Mouse (Mus musculus): ENCODE results near the gene Olfr52. TPM values are rescaled to one million over a fixed set of nuclear protein-coding genes. Genes with fewer than 3 reads are reported as not detected.

The Olfr52 gene
- polyA plus RNA-seq, 1 experiment from 2014 or later = not detected

GRCm38 (mm10) chr2:86146632-86147031, 38.9 kb downstream of the Olfr52 start, which contains the start of gene Olfr1040:
Gene Olfr1040, minus strand, starts transcription at chr2:86146732.
- Histone ChIP-seq H3K4me1 (ENCODE audit: control insufficient read depth, insufficient read depth, low read length) (no peaks in the 10 kb centered on the region), H3K4me2 (ENCODE audit: low read depth, low read length) (no peak within 1 kb of the TSS), H3K9me3 (ENCODE audit: control insufficient read depth, low read length) (no peaks in the 10 kb centered on the region), H3K27me3 (replicated peaks; ENCODE audit: control insufficient read depth, insufficient read depth, low read length) (no peaks in the 10 kb centered on the region), H3K4me3 (ENCODE audit: low read length) (no peak within 1 kb of the TSS), H3K27ac (ENCODE audit: low read length) (no peak within 1 kb of the TSS), H3K9ac (ENCODE audit: low read depth, low read length) (no peak within 1 kb of the TSS), H3K36me3 (ENCODE audit: control insufficient read depth, insufficient read depth, low read length) (no peaks in the 10 kb centered on the region)
- WGBS = 78% methylated on average over 1 of the region's 1 CpGs
- ATAC-seq = no peak

GRCm38 (mm10) chr2:86135828-86136227, 49.7 kb downstream of the Olfr52 start, which contains the start of gene Olfr1039:
Gene Olfr1039, minus strand, starts transcription at chr2:86135928.
- H3K4me1 ChIP-seq (ENCODE audit: control insufficient read depth, insufficient read depth, low read length) = no peaks in the 10 kb centered on the region
- no peak within 1 kb of the TSS for H3K4me3 ChIP-seq (ENCODE audit: low read length)
- H3K27ac ChIP-seq (ENCODE audit: low read length) = no peak within 1 kb of the TSS
- H3K36me3 ChIP-seq (ENCODE audit: control insufficient read depth, insufficient read depth, low read length) = no peaks in the 10 kb centered on the region
- no peak within 1 kb of the TSS for H3K9ac ChIP-seq (ENCODE audit: low read depth, low read length)
- WGBS = 92% methylated on average over 1 of the region's 1 CpGs
- H3K4me2 ChIP-seq (ENCODE audit: low read depth, low read length) = no peak within 1 kb of the TSS
- ATAC-seq = no peak
- H3K27me3 ChIP-seq (replicated peaks; ENCODE audit: control insufficient read depth, insufficient read depth, low read length) = no peaks in the 10 kb centered on the region
- H3K9me3 ChIP-seq (ENCODE audit: control insufficient read depth, low read length) = no peaks in the 10 kb centered on the region

Other genes starting within 250 kb of the Olfr52 start
- gene Olfr1028, start 235.2 kb downstream of the Olfr52 start, polyA plus RNA-seq (2015; fragmentation: Nextera tagmentation; extraction: Ambion mirVana) = not detected in 2 replicates
- not detected in 2 replicates for gene Olfr1029, start 211.8 kb downstream of the Olfr52 start, polyA plus RNA-seq (2015; fragmentation: Nextera tagmentation; extraction: Ambion mirVana)
- gene Olfr1030, start 206.4 kb downstream of the Olfr52 start, polyA plus RNA-seq (2015; fragmentation: Nextera tagmentation; extraction: Ambion mirVana) = not detected in 2 replicates
- gene Olfr1031, start 195.4 kb downstream of the Olfr52 start, polyA plus RNA-seq (2015; fragmentation: Nextera tagmentation; extraction: Ambion mirVana) = not detected in 2 replicates
- not detected in 2 replicates for gene Olfr1032, start 180.1 kb downstream of the Olfr52 start, polyA plus RNA-seq (2015; fragmentation: Nextera tagmentation; extraction: Ambion mirVana)
- 1.6 and 3.0 TPM in 2 replicates for gene Olfr1033, start 165.1 kb downstream of the Olfr52 start, polyA plus RNA-seq (2015; fragmentation: Nextera tagmentation; extraction: Ambion mirVana)
- gene Olfr1034, start 139.8 kb downstream of the Olfr52 start, polyA plus RNA-seq (2015; fragmentation: Nextera tagmentation; extraction: Ambion mirVana) = 0.02 TPM in 1 of 2 replicates, not detected in the other
- not detected in 2 replicates for gene Olfr1036, start 111.7 kb downstream of the Olfr52 start, polyA plus RNA-seq (2015; fragmentation: Nextera tagmentation; extraction: Ambion mirVana)
- gene Olfr1037, start 98.3 kb downstream of the Olfr52 start, polyA plus RNA-seq (2015; fragmentation: Nextera tagmentation; extraction: Ambion mirVana) = not detected in 2 replicates
- not detected in 2 replicates for gene Olfr1039, start 49.8 kb downstream of the Olfr52 start, polyA plus RNA-seq (2015; fragmentation: Nextera tagmentation; extraction: Ambion mirVana)
- not detected in 2 replicates for gene Olfr1040, start 39.0 kb downstream of the Olfr52 start, polyA plus RNA-seq (2015; fragmentation: Nextera tagmentation; extraction: Ambion mirVana)
- gene Olfr1042, start 23.8 kb downstream of the Olfr52 start, polyA plus RNA-seq (2015; fragmentation: Nextera tagmentation; extraction: Ambion mirVana) = not detected in 2 replicates
- not detected in 2 replicates for gene Olfr1043, start 18.2 kb downstream of the Olfr52 start, polyA plus RNA-seq (2015; fragmentation: Nextera tagmentation; extraction: Ambion mirVana)
- not detected in 2 replicates for gene Olfr1044, start 7.9 kb downstream of the Olfr52 start, polyA plus RNA-seq (2015; fragmentation: Nextera tagmentation; extraction: Ambion mirVana)
- gene Olfr1045, start 17.3 kb upstream of the Olfr52 start, polyA plus RNA-seq (2015; fragmentation: Nextera tagmentation; extraction: Ambion mirVana) = not detected in 2 replicates
- not detected in 2 replicates for gene Olfr1046, start 33.6 kb upstream of the Olfr52 start, polyA plus RNA-seq (2015; fragmentation: Nextera tagmentation; extraction: Ambion mirVana)
- gene Olfr1047, start 45.7 kb upstream of the Olfr52 start, polyA plus RNA-seq (2015; fragmentation: Nextera tagmentation; extraction: Ambion mirVana) = not detected in 2 replicates
- gene Olfr1048, start 54.6 kb upstream of the Olfr52 start, polyA plus RNA-seq (2015; fragmentation: Nextera tagmentation; extraction: Ambion mirVana) = not detected in 2 replicates
- not detected in 2 replicates for gene Olfr1049, start 72.6 kb upstream of the Olfr52 start, polyA plus RNA-seq (2015; fragmentation: Nextera tagmentation; extraction: Ambion mirVana)
- not detected in 2 replicates for gene Olfr1051, start 93.4 kb upstream of the Olfr52 start, polyA plus RNA-seq (2015; fragmentation: Nextera tagmentation; extraction: Ambion mirVana)
- not detected in 2 replicates for gene Olfr1052, start 106.8 kb upstream of the Olfr52 start, polyA plus RNA-seq (2015; fragmentation: Nextera tagmentation; extraction: Ambion mirVana)
- gene Olfr1053, start 129.6 kb upstream of the Olfr52 start, polyA plus RNA-seq (2015; fragmentation: Nextera tagmentation; extraction: Ambion mirVana) = not detected in 2 replicates
- gene Olfr1054, start 149.8 kb upstream of the Olfr52 start, polyA plus RNA-seq (2015; fragmentation: Nextera tagmentation; extraction: Ambion mirVana) = not detected in 2 replicates
- gene Olfr1055, start 164.6 kb upstream of the Olfr52 start, polyA plus RNA-seq (2015; fragmentation: Nextera tagmentation; extraction: Ambion mirVana) = not detected in 2 replicates
- gene Olfr1056, start 176.8 kb upstream of the Olfr52 start, polyA plus RNA-seq (2015; fragmentation: Nextera tagmentation; extraction: Ambion mirVana) = not detected in 2 replicates
- not detected in 2 replicates for gene Olfr1057, start 192.7 kb upstream of the Olfr52 start, polyA plus RNA-seq (2015; fragmentation: Nextera tagmentation; extraction: Ambion mirVana)
- gene Olfr1058, start 202.9 kb upstream of the Olfr52 start, polyA plus RNA-seq (2015; fragmentation: Nextera tagmentation; extraction: Ambion mirVana) = not detected in 2 replicates
- not detected in 2 replicates for gene Olfr1061, start 228.4 kb upstream of the Olfr52 start, polyA plus RNA-seq (2015; fragmentation: Nextera tagmentation; extraction: Ambion mirVana)
- gene Olfr1062, start 241.1 kb upstream of the Olfr52 start, polyA plus RNA-seq (2015; fragmentation: Nextera tagmentation; extraction: Ambion mirVana) = not detected in 2 replicates